Mouse (Mus musculus) lung, postnatal 14 days (tissue): ENCODE data around the gene Psmd11.

ENCODE experiments used
- DNase-seq: peaks from one replicate; pipeline ENCODE4 v3.0.0; 2021

Psmd11 gene

GRCm38 (mm10) chr11:80507791-80508190, 79.4 kb downstream of the Psmd11 start:
- DNase-seq: no peak

- no peak for DNase-seq
Observed at GRCm38 (mm10) chr11:80508361-80509175, 80.2 kb downstream of the Psmd11 start.

GRCm38 (mm10) chr11:80509176-80509506, 80.7 kb downstream of the Psmd11 start:
- no peak for DNase-seq

- DNase-seq: no peak
Observed at GRCm38 (mm10) chr11:80510124-80510523, 81.7 kb downstream of the Psmd11 start.

GRCm38 (mm10) chr11:80512313-80513056, 84.1 kb downstream of the Psmd11 start:
- DNase-seq: no peak

GRCm38 (mm10) chr11:80513796-80514195, 85.4 kb downstream of the Psmd11 start:
- DNase-seq: no peak

- no peak for DNase-seq
Observed at GRCm38 (mm10) chr11:80515346-80515745, 86.9 kb downstream of the Psmd11 start.

GRCm38 (mm10) chr11:80515895-80516294, 87.5 kb downstream of the Psmd11 start:
- DNase-seq: no peak

- no peak for DNase-seq
Observed at GRCm38 (mm10) chr11:80518421-80519367, 90.3 kb downstream of the Psmd11 start.

- DNase-seq: no peak
Observed at GRCm38 (mm10) chr11:80521148-80521547, 92.7 kb downstream of the Psmd11 start.
